ENCODE assay signal across 8 mouse cellular contexts in the genomic region with DNA sequence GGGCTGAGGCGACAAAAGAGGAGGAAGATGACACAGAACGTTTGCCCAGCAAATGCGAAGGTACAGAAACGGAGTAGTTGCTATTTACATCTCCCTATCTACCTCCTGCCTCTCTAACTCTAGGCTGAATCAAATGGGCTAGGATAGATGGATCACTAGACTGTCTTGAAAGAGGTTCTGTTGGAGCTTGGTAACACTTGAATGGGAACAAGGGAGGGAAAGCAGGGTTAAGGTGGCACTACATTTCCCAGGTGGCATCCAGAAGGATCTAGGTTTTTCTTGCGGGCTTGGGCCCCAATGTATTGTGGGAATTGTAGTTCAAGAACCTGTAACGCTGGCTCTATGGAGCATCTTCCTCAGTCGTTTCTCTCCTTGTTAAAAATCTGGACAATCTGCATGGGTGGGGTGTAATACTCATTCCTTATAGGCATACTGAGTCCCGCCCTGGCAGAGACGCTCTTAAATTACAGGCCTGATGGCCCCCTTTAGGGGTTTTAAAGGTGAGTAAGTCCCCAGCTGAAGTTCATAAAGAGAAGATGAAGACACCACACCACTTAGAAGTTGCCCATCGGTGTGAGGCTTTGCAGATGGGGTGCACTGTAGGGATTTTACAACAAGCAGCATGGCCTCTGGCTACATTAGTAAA. TPM values are rescaled to one million over a fixed set of nuclear protein-coding genes. Genes with fewer than 3 reads are reported as not detected.
DNase-seq lines count a peak whose midpoint lies in the region; ATAC-seq and TF ChIP-seq lines count a peak whose summit lies in the region.

No protein-coding gene starts in this region.

- no peaks in the 10 kb centered on the region for H3K27me3 ChIP-seq in cerebellum, adult 2 months (ENCODE audit: control insufficient read depth, insufficient read depth, low read length)
- no peaks in the 10 kb centered on the region for H3K27me3 ChIP-seq in forebrain, postnatal 0 days (ENCODE audit: insufficient read depth, low read length)
- H3K27me3 ChIP-seq in hindbrain, embryonic 10.5 days (ENCODE audit: insufficient read depth, poor library complexity, severe bottlenecking) = no peaks in the 10 kb centered on the region
- no peaks in the 10 kb centered on the region for H3K27me3 ChIP-seq in lung, embryonic 16.5 days (ENCODE audit: control insufficient read depth, insufficient read depth, low read depth, low read length)

- H3K9ac ChIP-seq in forebrain, postnatal 0 days = peak overlapping the region; percentile 70
- H3K9ac ChIP-seq in lung, embryonic 16.5 days (ENCODE audit: low read length) = peak overlapping the region; percentile 76

- peak overlapping the region; percentile 74 for H3K27ac ChIP-seq in cerebellum, adult 2 months (ENCODE audit: insufficient read depth, low read length)
- H3K27ac ChIP-seq in forebrain, postnatal 0 days (ENCODE audit: low read depth, low read length) = peak overlapping the region; percentile 73
- peak overlapping the region; percentile 93 for H3K27ac ChIP-seq in hindbrain, embryonic 10.5 days
- H3K27ac ChIP-seq in lung, embryonic 16.5 days (ENCODE audit: low read length) = peak overlapping the region; percentile 47

- no peaks in the 10 kb centered on the region for H3K4me1 ChIP-seq in cerebellum, adult 2 months (ENCODE audit: control insufficient read depth, insufficient read depth, low read length)
- H3K4me1 ChIP-seq in forebrain, postnatal 0 days (ENCODE audit: insufficient read depth) = peaks cover 15% of the 10 kb centered on the region
- peaks cover 15% of the 10 kb centered on the region for H3K4me1 ChIP-seq in hindbrain, embryonic 10.5 days (replicated peaks)
- peaks cover 14% of the 10 kb centered on the region for H3K4me1 ChIP-seq in lung, embryonic 16.5 days (replicated peaks; ENCODE audit: control insufficient read depth, insufficient read depth, low read length)

- peak overlapping the region; percentile 98 for H3K4me3 ChIP-seq in cerebellum, adult 2 months (replicated peaks; ENCODE audit: insufficient read depth, low read depth, low read length)
- peak overlapping the region; percentile 73 for H3K4me3 ChIP-seq in forebrain, postnatal 0 days (ENCODE audit: low read depth, low read length)
- H3K4me3 ChIP-seq in hindbrain, embryonic 10.5 days = peak overlapping the region; percentile 84
- peak overlapping the region; percentile 84 for H3K4me3 ChIP-seq in lung, embryonic 16.5 days (ENCODE audit: low read length)

- TF ChIP-seq POLR2A in cerebellum, adult 2 months (IDR thresholded peaks at IDR 0.05; ENCODE audit: borderline replicate concordance, insufficient read depth, low read length) = no peak

- H3K4me2 ChIP-seq in forebrain, postnatal 0 days (ENCODE audit: low read depth) = peak overlapping the region; percentile 77
- peak overlapping the region; percentile 68 for H3K4me2 ChIP-seq in lung, embryonic 16.5 days (ENCODE audit: low read depth, low read length)

- no peak for TF ChIP-seq CTCF in cerebellum, adult 2 months (IDR thresholded peaks at IDR 0.05; ENCODE audit: borderline replicate concordance, insufficient read depth, low read depth, low read length)
- no peak for TF ChIP-seq CTCF in forebrain, postnatal 0 days (IDR thresholded peaks at IDR 0.05; ENCODE audit: low read depth)

- H3K36me3 ChIP-seq in forebrain, postnatal 0 days (ENCODE audit: insufficient read depth) = peaks cover 18% of the 10 kb centered on the region
- peaks cover 58% of the 10 kb centered on the region for H3K36me3 ChIP-seq in hindbrain, embryonic 10.5 days
- peaks cover 5% of the 10 kb centered on the region for H3K36me3 ChIP-seq in lung, embryonic 16.5 days (ENCODE audit: control insufficient read depth, insufficient read depth, low read length)

- ATAC-seq in forebrain, postnatal 0 days = peak; percentile 94
- ATAC-seq in lung, embryonic 16.5 days (ENCODE audit: low read depth) = peak; percentile 87

- peak; percentile 87 for DNase-seq in NIH3T3 (ENCODE audit: low read depth)
- peak; percentile 76 to 88 for DNase-seq in cerebellum, adult 2 months
- DNase-seq in forebrain, postnatal 0 days = peak; percentile 88
- DNase-seq in hindbrain, embryonic 10.5 days (ENCODE audit: low spot score) = peak; percentile 65
- DNase-seq in layer of hippocampus, adult 9-11 months = peak; percentile 82
- DNase-seq in ovary, postnatal 36 days (ENCODE audit: low spot score) = peak; percentile 35
- peak; percentile 69 for DNase-seq in thymus, postnatal 25 days

- 0% methylated on average over 10 of the region's 10 CpGs for WGBS in cerebellum, adult 2 months
- WGBS in forebrain, postnatal 0 days = 2% methylated on average over 10 of the region's 10 CpGs
- WGBS in hindbrain, embryonic 10.5 days = under 1% methylated on average over 10 of the region's 10 CpGs
- WGBS in lung, embryonic 16.5 days = 0% methylated on average over 10 of the region's 10 CpGs

- H3K9me3 ChIP-seq in forebrain, postnatal 0 days (ENCODE audit: low read length) = no peaks in the 10 kb centered on the region
- H3K9me3 ChIP-seq in hindbrain, embryonic 10.5 days = no peaks in the 10 kb centered on the region
- H3K9me3 ChIP-seq in lung, embryonic 16.5 days (ENCODE audit: control insufficient read depth, low read length) = no peaks in the 10 kb centered on the region

RNA-seq across cellular contexts. Expression of gene Cnpy4, which starts 0.5 kb away (rescaled TPM):
- polyA plus RNA-seq in cerebellum, adult 2 months (2012; rRNA removed) = 17.3 and 18.3 TPM in 2 replicates
- 14.2 and 18.0 TPM in 2 replicates for total RNA-seq in forebrain, postnatal 0 days (2014; rRNA removed)
- 18.8 and 18.9 TPM in 2 replicates for polyA plus RNA-seq in forebrain, postnatal 0 days (2015; fragmentation: Nextera tagmentation; extraction: Ambion mirVana)
- 50.7 and 52.2 TPM in 2 replicates for polyA plus RNA-seq in hindbrain, embryonic 10.5 days (2016; fragmentation: Nextera tagmentation; extraction: Ambion mirVana)
- polyA plus RNA-seq in lung, embryonic 16.5 days (2015; fragmentation: Nextera tagmentation; extraction: Ambion mirVana) = 59.5 and 60.5 TPM in 2 replicates

RNA-seq across cellular contexts. Expression of gene Taf6, which starts 0.5 kb away (rescaled TPM):
- polyA plus RNA-seq in cerebellum, adult 2 months (2012; rRNA removed) = 52.7 and 54.8 TPM in 2 replicates
- total RNA-seq in forebrain, postnatal 0 days (2014; rRNA removed) = 47.6 and 55.9 TPM in 2 replicates
- 44.2 and 49.8 TPM in 2 replicates for polyA plus RNA-seq in forebrain, postnatal 0 days (2015; fragmentation: Nextera tagmentation; extraction: Ambion mirVana)
- 128 and 136 TPM in 2 replicates for polyA plus RNA-seq in hindbrain, embryonic 10.5 days (2016; fragmentation: Nextera tagmentation; extraction: Ambion mirVana)
- 87.3 and 88.8 TPM in 2 replicates for polyA plus RNA-seq in lung, embryonic 16.5 days (2015; fragmentation: Nextera tagmentation; extraction: Ambion mirVana)

RNA-seq across cellular contexts. Expression of gene Mblac1, which starts 6.3 kb away (rescaled TPM):
- polyA plus RNA-seq in cerebellum, adult 2 months (2012; rRNA removed) = 7.4 and 7.5 TPM in 2 replicates
- 9.7 and 9.9 TPM in 2 replicates for total RNA-seq in forebrain, postnatal 0 days (2014; rRNA removed)
- polyA plus RNA-seq in forebrain, postnatal 0 days (2015; fragmentation: Nextera tagmentation; extraction: Ambion mirVana) = 10.1 and 11.0 TPM in 2 replicates
- polyA plus RNA-seq in hindbrain, embryonic 10.5 days (2016; fragmentation: Nextera tagmentation; extraction: Ambion mirVana) = 8.8 and 11.8 TPM in 2 replicates
- polyA plus RNA-seq in lung, embryonic 16.5 days (2015; fragmentation: Nextera tagmentation; extraction: Ambion mirVana) = 7.6 and 8.8 TPM in 2 replicates

RNA-seq across cellular contexts. Expression of gene Mcm7, which starts 15.6 kb away (rescaled TPM):
- 23.0 and 24.5 TPM in 2 replicates for polyA plus RNA-seq in cerebellum, adult 2 months (2012; rRNA removed)
- 57.9 and 62.4 TPM in 2 replicates for total RNA-seq in forebrain, postnatal 0 days (2014; rRNA removed)
- polyA plus RNA-seq in forebrain, postnatal 0 days (2015; fragmentation: Nextera tagmentation; extraction: Ambion mirVana) = 64.9 and 69.9 TPM in 2 replicates
- polyA plus RNA-seq in hindbrain, embryonic 10.5 days (2016; fragmentation: Nextera tagmentation; extraction: Ambion mirVana) = 324 and 361 TPM in 2 replicates
- polyA plus RNA-seq in lung, embryonic 16.5 days (2015; fragmentation: Nextera tagmentation; extraction: Ambion mirVana) = 180 and 197 TPM in 2 replicates

RNA-seq across cellular contexts. Expression of gene Ap4m1, which starts 16.0 kb away (rescaled TPM):
- polyA plus RNA-seq in cerebellum, adult 2 months (2012; rRNA removed) = 25.8 and 28.3 TPM in 2 replicates
- total RNA-seq in forebrain, postnatal 0 days (2014; rRNA removed) = 56.8 and 57.0 TPM in 2 replicates
- polyA plus RNA-seq in forebrain, postnatal 0 days (2015; fragmentation: Nextera tagmentation; extraction: Ambion mirVana) = 11.1 and 16.4 TPM in 2 replicates
- polyA plus RNA-seq in hindbrain, embryonic 10.5 days (2016; fragmentation: Nextera tagmentation; extraction: Ambion mirVana) = 26.2 and 29.7 TPM in 2 replicates
- polyA plus RNA-seq in lung, embryonic 16.5 days (2015; fragmentation: Nextera tagmentation; extraction: Ambion mirVana) = 26.2 and 27.4 TPM in 2 replicates

Comparison
In these comparisons a context has a peak if more than half of its experiments do, and no peak if none do; other contexts are left out.
1. Peak in every context shown above with its lines: DNase-seq, ATAC-seq, H3K4me3 ChIP-seq and H3K27ac ChIP-seq.
2. DNase-seq: peak in every context shown above with its lines; median percentile 88 in forebrain, postnatal 0 days; 87 in NIH3T3; 82 in cerebellum, adult 2 months; 82 in layer of hippocampus, adult 9-11 months; 69 in thymus, postnatal 25 days; 65 in hindbrain, embryonic 10.5 days; 35 in ovary, postnatal 36 days.